Mouse (Mus musculus): ENCODE data around the gene Fgr. TPM values are rescaled to one million over a fixed set of nuclear protein-coding genes. Genes with fewer than 3 reads are reported as not detected.
"Not testable (repeated sequence)": the region's sequence is repeated elsewhere in the genome, so short reads cannot be mapped to it uniquely, and the experiment has no call there.

Fgr gene
- total RNA-seq, 2 experiments from 2014 or later: 0.33 TPM; not detected in 1

- ATAC-seq (replicated peaks; ENCODE audit: low FRiP score, low TSS enrichment, poor library complexity, severe bottlenecking): no peak
Observed at GRCm38 (mm10) chr4:132981621-132982020, 7.7 kb downstream of the Fgr start.

GRCm38 (mm10) chr4:132982999-132983398 is 9.1 kb downstream of the Fgr start:
- ATAC-seq (replicated peaks; ENCODE audit: low FRiP score, low TSS enrichment, poor library complexity, severe bottlenecking): no peak

- ATAC-seq (replicated peaks; ENCODE audit: low FRiP score, low TSS enrichment, poor library complexity, severe bottlenecking): no peak
Observed at GRCm38 (mm10) chr4:132983664-132984512, 10.0 kb downstream of the Fgr start.

GRCm38 (mm10) chr4:132988581-132989355 is 14.9 kb downstream of the Fgr start:
- no peak for ATAC-seq (replicated peaks; ENCODE audit: low FRiP score, low TSS enrichment, poor library complexity, severe bottlenecking)

- ATAC-seq (replicated peaks; ENCODE audit: low FRiP score, low TSS enrichment, poor library complexity, severe bottlenecking): no peak; the same call in 1 of the 2 replicates
Observed at GRCm38 (mm10) chr4:132993553-132993952, 19.7 kb downstream of the Fgr start.

- 0 out of 2 replicates have a peak, but pooled peaks have one; percentile 28 for ATAC-seq (replicated peaks; ENCODE audit: low FRiP score, low TSS enrichment, poor library complexity, severe bottlenecking)
Observed at GRCm38 (mm10) chr4:132997469-132998237, 23.8 kb downstream of the Fgr start.

GRCm38 (mm10) chr4:133002896-133003295 is 29.0 kb downstream of the Fgr start:
- ATAC-seq (replicated peaks; ENCODE audit: low FRiP score, low TSS enrichment, poor library complexity, severe bottlenecking): 0 out of 2 replicates have a peak, but pooled peaks have one; percentile 22

- ATAC-seq (replicated peaks; ENCODE audit: low FRiP score, low TSS enrichment, poor library complexity, severe bottlenecking): no peak
Observed at GRCm38 (mm10) chr4:133003316-133004018, 29.6 kb downstream of the Fgr start.

- ATAC-seq (replicated peaks; ENCODE audit: low FRiP score, low TSS enrichment, poor library complexity, severe bottlenecking): no peak
Observed at GRCm38 (mm10) chr4:133005233-133005632, 31.3 kb downstream of the Fgr start.

- ATAC-seq (replicated peaks; ENCODE audit: low FRiP score, low TSS enrichment, poor library complexity, severe bottlenecking): not testable (repeated sequence)
Observed at GRCm38 (mm10) chr4:133005885-133006451, 32.1 kb downstream of the Fgr start.

GRCm38 (mm10) chr4:133007513-133008380 is 33.9 kb downstream of the Fgr start:
- peak; percentile 61 for ATAC-seq (replicated peaks; ENCODE audit: low FRiP score, low TSS enrichment, poor library complexity, severe bottlenecking)

GRCm38 (mm10) chr4:133009131-133009530 is 35.2 kb downstream of the Fgr start:
- ATAC-seq (replicated peaks; ENCODE audit: low FRiP score, low TSS enrichment, poor library complexity, severe bottlenecking): no peak

GRCm38 (mm10) chr4:133009676-133010075 is 35.8 kb downstream of the Fgr start:
- ATAC-seq (replicated peaks; ENCODE audit: low FRiP score, low TSS enrichment, poor library complexity, severe bottlenecking): no peak

- ATAC-seq (replicated peaks; ENCODE audit: low FRiP score, low TSS enrichment, poor library complexity, severe bottlenecking): no peak
Observed at GRCm38 (mm10) chr4:133010611-133011010, 36.7 kb downstream of the Fgr start.

- ATAC-seq (replicated peaks; ENCODE audit: low FRiP score, low TSS enrichment, poor library complexity, severe bottlenecking): peak; percentile 67
Observed at GRCm38 (mm10) chr4:133011028-133011820, 37.3 kb downstream of the Fgr start, which contains the start of gene Ahdc1. Ahdc1 (plus strand) TSS chr4:133011260.

GRCm38 (mm10) chr4:133011821-133012775 is 38.2 kb downstream of the Fgr start:
- no peak for ATAC-seq (replicated peaks; ENCODE audit: low FRiP score, low TSS enrichment, poor library complexity, severe bottlenecking)
